Mouse (Mus musculus) heart, embryonic 14.5 days (tissue): Measurements from ENCODE around the gene Rasgrp1. TPM values are rescaled to one million over a fixed set of nuclear protein-coding genes. Genes with fewer than 3 reads are reported as not detected.

Experiments used
- ATAC-seq: fragments of 200-750 bp; cut with Nextera tagmentation; 2 replicates; pipeline ENCODE4 v1.8.0; 2017; ENCODE audit warnings: low read depth, moderate TSS enrichment; ENCODE audit not compliant: insufficient number of reproducible peaks, insufficient read depth, low FRiP score
- H3K27ac ChIP-seq, 2 experiments: fragments of 200-500 bp in 1 of 2; fragments of 300-500 bp in 1 of 2; sonication (generic) in 1 of 2; replicated peaks in 1 of 2; 2 replicates each; pipeline ENCODE4 v1.5.1; 2012 to 2014; ENCODE audit warnings: low read depth in 2 of 2, low read length in 2 of 2, control low read depth in 1 of 2, mild to moderate bottlenecking in 1 of 2, mixed read lengths in 1 of 2; ENCODE audit not compliant: control insufficient read depth in 1 of 2, insufficient read depth in 1 of 2
- H3K27me3 ChIP-seq: fragments of 300-500 bp; sonication (generic); 2 replicates; pipeline ENCODE4 v1.6.1; 2014; ENCODE audit warnings: mild to moderate bottlenecking, low read length, control low read depth; ENCODE audit not compliant: control insufficient read depth, insufficient read depth
- H3K36me3 ChIP-seq: fragments of 300-500 bp; sonication (generic); 2 replicates; pipeline ENCODE4 v1.6.1; 2014; ENCODE audit warnings: mild to moderate bottlenecking, control low read depth, low read length, mixed read lengths; ENCODE audit not compliant: control insufficient read depth, insufficient read depth
- H3K4me1 ChIP-seq, 2 experiments: fragments of 200-500 bp in 1 of 2; fragments of 300-500 bp in 1 of 2; sonication (generic) in 1 of 2; 2 replicates each; pipeline ENCODE4 v1.6.1; 2012 to 2014; ENCODE audit warnings: low read length in 2 of 2, control low read depth in 1 of 2, mixed read lengths in 1 of 2; ENCODE audit not compliant: control insufficient read depth in 2 of 2, insufficient read depth in 2 of 2
- H3K4me2 ChIP-seq: fragments of 300-500 bp; sonication (generic); 2 replicates; pipeline ENCODE4 v1.6.1; 2014; ENCODE audit warnings: mild to moderate bottlenecking, low read length
- H3K4me3 ChIP-seq, 2 experiments: fragments of 200-500 bp in 1 of 2; fragments of 300-500 bp in 1 of 2; sonication (generic) in 1 of 2; 2 replicates each; pipeline ENCODE4 v1.5.1; 2012 to 2014; ENCODE audit warnings: low read length in 2 of 2, mild to moderate bottlenecking in 2 of 2, control low read depth in 1 of 2, low read depth in 1 of 2, moderate library complexity in 1 of 2; ENCODE audit not compliant: control insufficient read depth in 1 of 2, insufficient read depth in 1 of 2
- H3K9ac ChIP-seq: fragments of 300-500 bp; sonication (generic); 2 replicates; pipeline ENCODE4 v1.6.1; 2014; ENCODE audit warnings: mild to moderate bottlenecking, low read length
- H3K9me3 ChIP-seq: fragments of 300-500 bp; sonication (generic); 2 replicates; pipeline ENCODE4 v1.6.1; 2016; ENCODE audit warnings: low read length, control low read depth; ENCODE audit not compliant: control insufficient read depth
- WGBS: fragments of 180-500 bp; shearing (Covaris S2); extraction: QIAGEN DNeasy Blood & Tissue Kit; methylation state at CpG from one replicate; pipeline ENCODE4 v1.1.7; 2014; 5-methylcytosine and 5-hydroxymethylcytosine counted together
- polyA plus RNA-seq: library from polyadenylated mRNA; unstranded; fragments of >200 nt; fragmentation: Nextera tagmentation; extraction: Ambion mirVana; gene quantifications from 2 replicates; pipeline ENCODE4 v1.2.1, GENCODE M21; 2014

Gene Rasgrp1
- polyA plus RNA-seq, 1 experiment from 2014 or later, result 0.18 TPM

- no peaks in the 10 kb centered on the region for H3K9me3 ChIP-seq
- H3K27me3 ChIP-seq, result no peaks in the 10 kb centered on the region
- no peak overlapping the region for H3K4me3 ChIP-seq
- H3K9ac ChIP-seq, result no peak overlapping the region
- no peak overlapping the region for H3K27ac ChIP-seq
- no peaks in the 10 kb centered on the region for H3K36me3 ChIP-seq
- H3K4me1 ChIP-seq, result no peaks in the 10 kb centered on the region
- WGBS, result 79% methylated on average over 8 of the region's 8 CpGs
- no peak overlapping the region for H3K4me2 ChIP-seq
- ATAC-seq, result no peak
Measured at GRCm38 (mm10) chr2:117322399-117322798, 20.4 kb downstream of the Rasgrp1 start.

DNA sequence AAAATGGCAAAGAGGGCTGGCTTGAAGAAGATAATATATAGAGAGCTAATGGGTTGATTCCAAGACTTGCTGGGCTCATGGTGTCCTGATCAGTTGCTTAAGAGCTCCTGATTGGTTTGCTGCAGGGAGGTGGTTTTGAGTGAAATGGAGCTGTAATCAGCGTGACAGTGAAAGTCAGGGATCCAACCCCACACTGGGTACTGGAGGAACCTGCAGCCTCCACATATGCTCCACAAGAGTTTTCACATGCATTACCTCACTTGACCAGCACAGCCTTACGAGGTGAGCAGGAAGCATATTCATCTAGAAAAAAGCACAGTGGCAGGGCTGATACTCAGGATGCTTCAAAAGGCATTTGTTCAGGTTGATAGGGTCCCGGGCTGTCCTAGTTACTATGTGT, 21.6 kb downstream of the Rasgrp1 start:
- Histone ChIP-seq H3K4me2 (no peak overlapping the region), H3K36me3 (no peaks in the 10 kb centered on the region), H3K27ac (no peak overlapping the region), H3K4me3 (no peak overlapping the region), H3K4me1 (no peaks in the 10 kb centered on the region), H3K9ac (no peak overlapping the region), H3K9me3 (no peaks in the 10 kb centered on the region), H3K27me3 (no peaks in the 10 kb centered on the region)
- 74% methylated on average over 3 of the region's 3 CpGs for WGBS
- ATAC-seq, result no peak

DNA sequence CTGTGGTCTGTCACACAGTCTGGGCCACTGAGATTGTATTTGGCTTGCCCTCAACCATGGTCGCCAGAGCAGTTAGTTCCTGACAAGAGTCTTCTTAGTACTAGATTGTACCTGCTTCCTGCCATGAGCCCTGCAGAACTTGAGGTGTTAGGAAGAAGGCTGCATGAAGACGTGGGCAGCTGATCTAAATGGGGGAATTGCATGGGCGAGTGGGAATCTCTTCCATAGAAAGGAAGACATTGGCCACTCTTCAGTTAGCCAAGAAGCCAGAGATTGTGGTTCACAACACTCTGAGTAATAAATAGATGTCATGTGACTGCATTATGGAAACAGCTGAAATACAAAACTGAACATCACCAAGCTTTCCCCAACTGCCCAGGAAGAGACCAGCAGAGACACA, 23.8 kb downstream of the Rasgrp1 start:
- WGBS, result 76% methylated on average over 3 of the region's 3 CpGs
- no peaks in the 10 kb centered on the region for H3K36me3 ChIP-seq
- H3K9ac ChIP-seq, result no peak overlapping the region
- no peak overlapping the region for H3K4me3 ChIP-seq
- H3K4me1 ChIP-seq, result no peaks in the 10 kb centered on the region
- H3K27ac ChIP-seq, result no peak overlapping the region
- H3K27me3 ChIP-seq, result no peaks in the 10 kb centered on the region
- no peak overlapping the region for H3K4me2 ChIP-seq
- ATAC-seq, result no peak
- H3K9me3 ChIP-seq, result no peaks in the 10 kb centered on the region

DNA sequence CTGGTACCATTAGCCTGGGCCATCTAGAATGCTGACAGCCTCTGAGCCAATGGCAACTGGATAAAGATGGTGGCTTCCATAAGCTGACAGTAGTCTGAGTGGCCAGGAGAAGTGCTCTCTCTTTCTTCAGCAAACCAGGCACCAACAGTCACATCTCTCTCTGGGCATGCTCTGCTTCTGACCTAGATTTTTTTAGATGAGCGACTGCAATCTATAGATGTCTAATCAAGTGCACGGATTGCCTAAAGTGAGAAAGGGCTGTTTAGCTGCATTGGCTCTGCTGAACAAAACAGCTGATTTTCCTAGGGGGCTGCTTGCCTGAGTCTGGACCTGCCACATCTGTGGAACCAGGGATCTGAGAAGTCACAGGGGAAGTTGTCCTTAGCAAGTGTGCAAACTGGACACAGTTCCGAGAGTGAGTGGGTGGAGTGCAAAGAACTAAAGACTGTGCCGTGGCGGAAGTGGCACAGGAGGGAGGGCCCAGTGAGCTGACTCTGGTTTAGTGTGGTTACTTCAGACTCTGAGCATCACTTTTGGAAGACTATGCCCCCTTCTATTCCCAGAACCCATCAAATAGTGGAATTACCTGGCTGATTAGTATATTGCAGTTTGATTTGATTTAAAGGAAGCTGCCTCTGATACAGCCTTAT, 29.1 kb downstream of the Rasgrp1 start:
- WGBS, result 82% methylated on average over 5 of the region's 5 CpGs
- no peak overlapping the region for H3K27ac ChIP-seq

DNA sequence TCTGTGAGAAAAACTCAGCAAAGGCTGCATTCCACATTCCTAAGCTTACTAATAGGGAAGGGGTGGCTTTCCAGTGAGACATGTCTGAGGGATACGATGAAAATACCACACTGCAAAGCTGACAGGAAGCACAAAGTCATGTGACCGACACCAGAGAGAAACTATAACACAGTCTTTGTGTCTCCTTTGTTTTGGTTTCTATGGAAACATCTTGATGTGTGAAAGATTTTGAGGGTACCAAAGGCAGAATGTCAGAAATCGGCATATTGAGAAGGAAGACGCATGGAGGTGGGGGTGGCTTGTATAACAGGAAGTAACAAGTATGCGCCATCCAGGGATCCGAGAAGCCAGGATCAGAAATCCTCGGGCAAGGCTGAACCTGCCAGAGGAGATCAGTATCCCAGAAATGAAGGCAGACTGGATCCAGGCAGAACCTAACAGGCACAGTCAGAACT, 30.3 kb downstream of the Rasgrp1 start:
- Histone ChIP-seq H3K4me1 (no peaks in the 10 kb centered on the region), H3K4me2 (no peak overlapping the region), H3K9me3 (no peaks in the 10 kb centered on the region), H3K9ac (no peak overlapping the region), H3K36me3 (no peaks in the 10 kb centered on the region), H3K4me3 (no peak overlapping the region), H3K27me3 (no peaks in the 10 kb centered on the region), H3K27ac (no peak overlapping the region)
- WGBS, result 65% methylated on average over 7 of the region's 7 CpGs
- ATAC-seq, result no peak

More for the DNA sequence above, 29.1 kb downstream of the Rasgrp1 start:
- ATAC-seq, result no peak
- no peak overlapping the region for H3K9ac ChIP-seq
- H3K4me3 ChIP-seq, result no peak overlapping the region
- H3K4me2 ChIP-seq, result no peak overlapping the region
- no peaks in the 10 kb centered on the region for H3K36me3 ChIP-seq
- H3K27me3 ChIP-seq, result no peaks in the 10 kb centered on the region
- no peaks in the 10 kb centered on the region for H3K9me3 ChIP-seq
- H3K4me1 ChIP-seq, result no peaks in the 10 kb centered on the region

GRCm38 (mm10) chr2:117312030-117312429, 30.8 kb downstream of the Rasgrp1 start:
- 56% methylated on average over 2 of the region's 2 CpGs for whole genome bisulfite sequencing

GRCm38 (mm10) chr2:117311349-117311748, 31.5 kb downstream of the Rasgrp1 start:
- H3K4me2 ChIP-seq, result no peak overlapping the region
- no peaks in the 10 kb centered on the region for H3K27me3 ChIP-seq
- H3K4me1 ChIP-seq, result no peaks in the 10 kb centered on the region
- no peaks in the 10 kb centered on the region for H3K9me3 ChIP-seq
- no peak overlapping the region for H3K27ac ChIP-seq
- no peak overlapping the region for H3K9ac ChIP-seq
- no peak overlapping the region for H3K4me3 ChIP-seq
- ATAC-seq, result no peak
- H3K36me3 ChIP-seq, result no peaks in the 10 kb centered on the region
- 45% methylated on average over 1 of the region's 1 CpGs for WGBS

More at GRCm38 (mm10) chr2:117312030-117312429, 30.8 kb downstream of the Rasgrp1 start:
- H3K4me2 ChIP-seq, result no peak overlapping the region
- H3K36me3 ChIP-seq, result no peaks in the 10 kb centered on the region
- ATAC-seq, result no peak
- no peaks in the 10 kb centered on the region for H3K27me3 ChIP-seq
- H3K4me1 ChIP-seq, result no peaks in the 10 kb centered on the region
- H3K27ac ChIP-seq, result no peak overlapping the region
- H3K4me3 ChIP-seq, result no peak overlapping the region
- H3K9ac ChIP-seq, result no peak overlapping the region
- no peaks in the 10 kb centered on the region for H3K9me3 ChIP-seq

- no peak overlapping the region for H3K27ac ChIP-seq
- 59% methylated on average over 2 of the region's 2 CpGs for WGBS
- H3K4me2 ChIP-seq, result no peak overlapping the region
- H3K4me1 ChIP-seq, result no peaks in the 10 kb centered on the region
- no peaks in the 10 kb centered on the region for H3K9me3 ChIP-seq
- H3K36me3 ChIP-seq, result no peaks in the 10 kb centered on the region
- no peak overlapping the region for H3K9ac ChIP-seq
- ATAC-seq, result no peak
- H3K4me3 ChIP-seq, result no peak overlapping the region
- no peaks in the 10 kb centered on the region for H3K27me3 ChIP-seq
Measured at GRCm38 (mm10) chr2:117309046-117309445, 33.8 kb downstream of the Rasgrp1 start.
